Mouse (Mus musculus) heart, postnatal 25 days (tissue): Measurements from ENCODE around the gene Mapk12. TPM values are rescaled to one million over a fixed set of nuclear protein-coding genes. Genes with fewer than 3 reads are reported as not detected.

Source experiments
- DNase-seq: peaks from one replicate; pipeline ENCODE4 v3.0.0; 2022; ENCODE audit warnings: low spot score
- intact Hi-C: fragments of 180-260 bp; cut with DNase I; formaldehyde crosslinking; loops from one replicate; pipeline ENCODE4 v1.15.1; 2025
- total RNA-seq, 2 experiments: library from RNA; stranded (reverse); gene quantifications; 2 replicates each; pipeline ENCODE4 v1.2.3; 2021

Mapk12 gene
- total RNA-seq, 2 experiments from 2014 or later = 20.1 to 22.3 TPM

- intact Hi-C loops = no loop called here
- no peak for DNase-seq
Observed at GRCm38 (mm10) chr15:89172276-89172935, 31.9 kb upstream of the Mapk12 start.

GRCm38 (mm10) chr15:89171526-89172051 lies 31.1 kb upstream of the Mapk12 start:
- intact Hi-C loops = no loop called here
- no peak for DNase-seq

GRCm38 (mm10) chr15:89170102-89170501 lies 29.6 kb upstream of the Mapk12 start:
- intact Hi-C loops = no loop called here
- DNase-seq = peak; percentile 19

- intact Hi-C loops = no loop called here
- peak; percentile 78 for DNase-seq
Observed at GRCm38 (mm10) chr15:89169431-89169830, 28.9 kb upstream of the Mapk12 start.

GRCm38 (mm10) chr15:89168922-89169321 lies 28.4 kb upstream of the Mapk12 start:
- no peak for DNase-seq
- intact Hi-C loops = no loop called here

- no peak for DNase-seq
- intact Hi-C loops = no loop called here
Observed at GRCm38 (mm10) chr15:89165478-89165877, 25.0 kb upstream of the Mapk12 start.

GRCm38 (mm10) chr15:89161397-89161796 lies 20.9 kb upstream of the Mapk12 start:
- intact Hi-C loops = no loop called here

GRCm38 (mm10) chr15:89158516-89158915 lies 18.0 kb upstream of the Mapk12 start:
- intact Hi-C loops = loop anchor here (5.0 kb wide), 2 partner anchors 36 to 39 kb away; partner anchors contain the start of genes Dennd6b and Tubgcp6

More at GRCm38 (mm10) chr15:89161397-89161796, 20.9 kb upstream of the Mapk12 start:
- DNase-seq = no peak

GRCm38 (mm10) chr15:89157954-89158353 lies 17.5 kb upstream of the Mapk12 start:
- intact Hi-C loops = loop anchor here (5.0 kb wide), 2 partner anchors 36 to 39 kb away; partner anchors contain the start of genes Dennd6b and Tubgcp6
- DNase-seq = peak; percentile 45

More at GRCm38 (mm10) chr15:89158516-89158915, 18.0 kb upstream of the Mapk12 start:
- DNase-seq = no peak

GRCm38 (mm10) chr15:89152312-89152711 lies 11.8 kb upstream of the Mapk12 start:
- no peak for DNase-seq
- intact Hi-C loops = no loop called here

- no peak for DNase-seq
- intact Hi-C loops = no loop called here
Observed at GRCm38 (mm10) chr15:89150041-89150390, 9.5 kb upstream of the Mapk12 start.

- intact Hi-C loops = no loop called here
- DNase-seq = no peak
Observed at GRCm38 (mm10) chr15:89149271-89150040, 9.0 kb upstream of the Mapk12 start, which contains the start of gene Mapk11. Gene Mapk11 (minus strand): TSS chr15:89149628.

- no peak for DNase-seq
- intact Hi-C loops = no loop called here
Observed at GRCm38 (mm10) chr15:89148496-89149270, 8.2 kb upstream of the Mapk12 start.

- no peak for DNase-seq
- intact Hi-C loops = no loop called here
Observed at GRCm38 (mm10) chr15:89147895-89148294, 7.4 kb upstream of the Mapk12 start.

GRCm38 (mm10) chr15:89147456-89147855 lies 7.0 kb upstream of the Mapk12 start:
- intact Hi-C loops = no loop called here
- no peak for DNase-seq

GRCm38 (mm10) chr15:89147024-89147423 lies 6.5 kb upstream of the Mapk12 start:
- no peak for DNase-seq
- intact Hi-C loops = no loop called here

- DNase-seq = no peak
- intact Hi-C loops = no loop called here
Observed at GRCm38 (mm10) chr15:89146537-89146936, 6.0 kb upstream of the Mapk12 start.

GRCm38 (mm10) chr15:89145813-89146350 lies 5.4 kb upstream of the Mapk12 start:
- intact Hi-C loops = no loop called here
- DNase-seq = no peak

- DNase-seq = no peak
- intact Hi-C loops = no loop called here
Observed at GRCm38 (mm10) chr15:89144965-89145364, 4.5 kb upstream of the Mapk12 start.

- intact Hi-C loops = no loop called here
- no peak for DNase-seq
Observed at GRCm38 (mm10) chr15:89143134-89143533, 2.6 kb upstream of the Mapk12 start.
